Mouse (Mus musculus) layer of hippocampus, adult 9-11 months (tissue): ENCODE measurements around the gene Wdr18.

Experiments
- DNase-seq: peaks from one replicate; pipeline ENCODE4 v3.0.0; 2022

Gene Wdr18

GRCm38 (mm10) chr10:79927324-79928029, 32.5 kb upstream of the Wdr18 start:
- DNase-seq: peak; percentile 47

GRCm38 (mm10) chr10:79928030-79928694, 31.8 kb upstream of the Wdr18 start:
- DNase-seq: peak; percentile 34

- DNase-seq: no peak
Measured at GRCm38 (mm10) chr10:79928907-79929701, 30.8 kb upstream of the Wdr18 start.

- DNase-seq: no peak
Measured at GRCm38 (mm10) chr10:79929967-79930825, 29.8 kb upstream of the Wdr18 start.

GRCm38 (mm10) chr10:79930826-79931186, 29.1 kb upstream of the Wdr18 start:
- no peak for DNase-seq

- no peak for DNase-seq
Measured at GRCm38 (mm10) chr10:79931797-79932196, 28.2 kb upstream of the Wdr18 start.

GRCm38 (mm10) chr10:79932736-79933135, 27.2 kb upstream of the Wdr18 start:
- peak; percentile 48 for DNase-seq

- DNase-seq: no peak
Measured at GRCm38 (mm10) chr10:79933145-79933679, 26.7 kb upstream of the Wdr18 start.

GRCm38 (mm10) chr10:79933861-79934260, 26.1 kb upstream of the Wdr18 start:
- DNase-seq: no peak

- peak; percentile 86 for DNase-seq
Measured at GRCm38 (mm10) chr10:79934272-79934721, 25.7 kb upstream of the Wdr18 start.

- no peak for DNase-seq
Measured at GRCm38 (mm10) chr10:79934794-79935569, 25.0 kb upstream of the Wdr18 start.

GRCm38 (mm10) chr10:79936284-79936910, 23.6 kb upstream of the Wdr18 start:
- DNase-seq: no peak

- DNase-seq: peak; percentile 64
Measured at GRCm38 (mm10) chr10:79936911-79937441, 23.0 kb upstream of the Wdr18 start.

- no peak for DNase-seq
Measured at GRCm38 (mm10) chr10:79937775-79938526, 22.0 kb upstream of the Wdr18 start.

- DNase-seq: peak; percentile 83
Measured at GRCm38 (mm10) chr10:79940749-79941148, 19.2 kb upstream of the Wdr18 start.

GRCm38 (mm10) chr10:79942988-79943387, 17.0 kb upstream of the Wdr18 start:
- DNase-seq: no peak

GRCm38 (mm10) chr10:79943471-79943901, 16.5 kb upstream of the Wdr18 start:
- DNase-seq: no peak

- no peak for DNase-seq
Measured at GRCm38 (mm10) chr10:79945507-79946234, 14.3 kb upstream of the Wdr18 start.

- DNase-seq: no peak
Measured at GRCm38 (mm10) chr10:79946752-79947322, 13.1 kb upstream of the Wdr18 start.
